Mouse (Mus musculus) induced T-regulatory cell, adult 2 months (primary cell): Measurements from ENCODE around the gene Aox4.

Experiments used
- DNase-seq: peaks from one replicate; pipeline ENCODE4 v3.0.0-alpha.2; 2012; ENCODE audit warnings: low read depth

Aox4 gene

DNA sequence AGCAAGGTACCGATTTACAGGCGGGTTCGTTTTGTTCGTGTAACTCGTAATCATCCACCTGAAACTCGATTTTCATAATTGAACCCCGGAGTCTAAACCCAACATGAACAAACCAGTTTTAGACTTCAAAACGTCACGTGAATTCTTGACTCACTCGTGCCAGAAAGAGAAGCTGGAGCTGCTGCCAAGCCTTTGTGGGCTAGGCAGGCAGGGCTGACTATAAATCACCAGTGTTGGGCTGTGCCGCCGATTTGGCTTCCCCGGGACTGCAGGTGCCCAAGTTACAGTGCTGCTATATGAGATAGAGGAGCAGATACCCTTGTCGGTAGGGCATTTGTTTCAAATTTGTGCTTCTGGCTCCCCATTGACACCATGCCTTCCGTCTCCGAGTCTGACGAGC lies at the start of gene Aox4:
Aox4 (plus strand) TSS at position 195 of the 400 bp plus-strand sequence.
- no peak for DNase-seq

DNA sequence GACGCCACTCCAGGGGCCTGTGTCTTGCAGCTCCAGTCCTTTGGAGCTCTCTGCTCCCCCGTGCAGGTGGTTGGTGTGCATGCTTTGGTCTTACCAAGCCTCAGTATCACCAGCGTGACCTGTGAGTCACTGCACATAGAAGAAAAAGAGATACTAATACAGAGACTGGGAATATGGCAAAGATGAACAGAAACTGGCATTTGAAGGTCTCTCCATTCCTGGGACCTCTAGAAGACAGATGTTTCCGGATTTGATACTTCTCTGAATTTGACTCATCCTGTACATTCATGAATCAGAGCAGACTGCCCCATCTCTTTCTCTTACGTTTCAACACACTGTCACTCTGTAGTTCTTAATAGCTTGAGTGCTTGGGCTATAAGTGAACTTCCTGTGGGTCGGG lies 40.3 kb upstream of the Aox4 start:
- no peak for DNase-seq

DNA sequence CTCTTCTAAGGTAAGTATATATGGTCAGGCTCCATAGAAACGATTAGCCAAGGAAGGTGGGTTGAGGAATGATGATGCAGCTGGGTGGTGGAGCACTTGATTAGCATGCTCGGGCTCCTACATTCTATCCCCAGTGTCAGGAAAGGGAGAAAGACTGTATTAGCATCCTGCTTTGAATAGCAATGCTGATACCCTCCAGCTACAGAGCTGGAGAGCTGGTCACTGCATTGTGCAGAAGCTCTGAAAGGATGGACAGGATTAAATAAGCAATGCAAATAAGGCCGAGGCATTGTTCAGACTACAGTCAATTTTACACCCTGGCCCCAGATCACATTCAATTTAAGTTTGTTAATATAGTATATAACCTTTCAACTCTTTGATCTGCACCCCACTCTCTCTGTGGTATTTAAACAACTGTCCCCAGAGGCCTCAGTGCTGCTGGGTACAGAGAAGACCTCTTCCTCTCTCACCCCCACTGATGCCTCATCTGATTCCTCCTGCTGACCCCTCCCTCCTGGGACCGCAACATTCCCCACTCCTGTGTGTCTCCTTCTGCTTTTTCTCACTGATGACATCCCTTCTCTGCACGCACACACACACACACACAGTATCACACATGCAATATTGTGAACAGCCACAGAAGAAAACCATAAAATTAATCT lies 21.6 kb upstream of the Aox4 start:
- no peak for DNase-seq

DNA sequence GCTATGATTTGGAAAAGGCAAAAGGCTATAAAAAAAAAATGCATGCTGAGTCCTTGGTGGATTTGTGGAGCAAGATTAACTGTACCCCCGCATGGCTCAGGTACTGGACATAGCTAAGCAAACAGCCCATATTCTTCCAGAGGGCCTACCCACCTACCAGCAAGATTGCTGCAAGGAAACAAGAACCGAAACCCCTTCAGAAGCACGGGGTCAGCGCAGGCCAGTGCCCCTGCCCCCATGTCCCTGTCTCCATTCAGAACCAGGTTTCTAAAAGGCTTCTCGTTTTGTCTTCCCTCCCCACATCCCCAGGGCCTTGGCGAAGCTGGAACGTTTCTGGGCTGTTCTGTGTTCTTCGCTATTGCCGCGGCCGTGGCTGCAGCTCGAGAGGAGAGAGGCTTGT lies 15.9 kb upstream of the Aox4 start:
- DNase-seq = no peak

DNA sequence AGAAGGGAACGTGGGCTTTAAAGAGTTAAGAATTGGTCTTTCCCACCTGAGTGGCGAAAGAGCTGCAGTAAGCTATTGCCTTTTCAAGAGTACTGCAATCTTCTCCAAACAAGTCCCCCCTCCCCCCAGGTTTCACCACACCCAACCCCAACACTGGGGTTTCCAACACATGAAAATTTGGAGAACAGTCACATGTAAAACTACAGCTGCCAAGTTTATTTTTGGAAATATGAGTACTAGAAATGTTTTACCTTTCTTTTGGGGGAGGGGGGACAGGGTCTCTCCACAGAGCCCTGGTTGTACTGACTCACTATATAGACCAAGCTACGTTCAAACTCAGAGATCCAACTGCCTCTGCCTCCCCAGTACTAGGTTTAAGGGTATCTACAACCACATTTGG lies 15.2 kb upstream of the Aox4 start:
- DNase-seq = no peak

DNA sequence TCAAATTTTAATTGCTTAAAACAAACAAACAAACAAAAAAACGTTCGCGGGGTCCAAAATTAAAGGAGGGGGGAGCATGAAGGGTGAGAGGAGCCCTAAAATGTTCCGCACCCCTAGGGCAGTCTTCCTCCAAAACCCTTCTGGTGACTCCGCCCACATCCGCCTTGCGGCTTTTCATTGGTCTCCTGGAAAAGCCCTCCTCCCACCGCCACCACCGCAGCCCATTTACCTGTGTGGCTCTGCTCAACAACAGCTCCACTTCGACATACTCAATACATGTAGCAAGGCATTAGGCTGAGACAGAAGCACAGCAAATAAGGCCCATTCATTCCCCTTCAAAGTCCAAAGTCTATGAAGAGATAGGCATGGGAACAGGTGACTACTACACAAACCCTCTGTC lies 14.7 kb upstream of the Aox4 start:
- DNase-seq = peak; percentile 73

DNA sequence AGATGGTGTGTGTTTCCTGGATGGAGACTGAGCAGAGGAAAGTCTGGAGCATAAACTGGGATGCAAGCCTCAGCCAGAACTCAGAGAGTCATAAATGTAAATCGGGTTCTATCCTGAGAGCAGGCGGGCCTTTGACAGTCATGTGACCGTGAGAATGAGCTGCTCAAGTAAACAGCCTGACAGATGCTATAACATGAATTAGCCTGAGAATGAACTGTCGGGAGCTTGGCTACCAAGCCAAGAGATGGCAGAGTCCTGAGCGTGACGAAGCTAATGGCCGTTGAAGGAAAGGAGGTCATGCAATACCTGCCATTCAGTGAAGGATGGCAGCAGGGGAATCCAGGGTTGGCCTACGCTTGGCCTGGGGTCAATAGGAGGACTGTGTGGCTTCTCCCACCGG lies 13.2 kb upstream of the Aox4 start:
- no peak for DNase-seq

DNA sequence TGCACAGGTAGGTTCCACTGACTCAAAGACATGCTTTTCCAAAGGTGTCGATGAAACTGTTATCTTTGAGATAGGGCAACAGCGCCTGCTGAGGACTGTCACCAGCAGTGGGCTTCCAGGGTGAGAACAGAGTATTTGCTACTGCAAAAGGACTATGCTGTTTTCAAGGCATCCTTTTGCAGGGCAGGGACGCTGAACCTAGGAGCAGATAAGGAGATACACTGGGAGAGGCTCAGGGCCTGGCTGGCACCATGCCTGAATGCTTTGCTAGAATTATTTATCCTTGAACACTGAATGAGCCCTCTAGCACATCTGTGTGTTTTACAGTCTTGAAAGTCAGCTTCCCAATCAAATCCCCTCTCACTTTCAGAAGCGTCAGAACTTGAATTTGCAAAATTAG lies 11.8 kb upstream of the Aox4 start:
- DNase-seq = no peak

DNA sequence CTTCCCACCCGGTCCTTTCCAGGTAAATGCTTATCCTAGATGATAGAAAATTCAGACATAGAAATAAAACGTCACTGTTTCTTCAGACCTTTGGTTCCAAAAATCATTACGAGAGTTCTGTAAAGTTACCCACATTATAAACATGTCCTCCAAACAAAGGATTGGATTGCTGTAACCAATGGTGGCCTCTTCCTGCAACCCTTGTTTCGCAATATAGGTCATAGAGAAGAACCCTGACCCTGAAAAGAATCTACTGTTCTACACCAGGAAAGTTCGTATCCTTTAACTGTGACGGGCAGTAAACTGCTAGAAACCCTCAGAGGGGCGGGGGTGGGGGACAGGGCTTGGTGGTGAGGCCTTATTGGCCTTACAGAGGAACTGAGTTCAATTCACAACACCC lies 2.6 kb downstream of the Aox4 start:
- DNase-seq = no peak

DNA sequence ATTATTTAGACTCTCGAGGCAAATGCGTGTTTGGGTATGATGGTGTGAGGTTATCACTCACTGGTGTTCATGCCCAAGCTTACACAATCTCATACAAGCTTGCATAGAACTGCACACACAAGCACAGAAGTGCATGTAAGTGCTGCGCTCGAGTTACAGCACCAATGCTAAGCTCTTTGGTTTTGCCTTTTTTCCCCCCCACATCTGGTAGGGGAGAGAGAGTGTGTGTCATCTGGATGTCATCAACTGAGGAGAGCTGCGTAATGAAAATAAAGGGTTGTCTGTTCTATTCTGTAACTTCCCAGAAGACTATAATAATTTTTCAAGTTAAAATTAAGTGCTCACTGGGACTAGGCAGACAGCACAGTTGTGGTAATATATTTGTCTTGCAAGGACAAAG lies 3.6 kb downstream of the Aox4 start:
- DNase-seq = no peak

DNA sequence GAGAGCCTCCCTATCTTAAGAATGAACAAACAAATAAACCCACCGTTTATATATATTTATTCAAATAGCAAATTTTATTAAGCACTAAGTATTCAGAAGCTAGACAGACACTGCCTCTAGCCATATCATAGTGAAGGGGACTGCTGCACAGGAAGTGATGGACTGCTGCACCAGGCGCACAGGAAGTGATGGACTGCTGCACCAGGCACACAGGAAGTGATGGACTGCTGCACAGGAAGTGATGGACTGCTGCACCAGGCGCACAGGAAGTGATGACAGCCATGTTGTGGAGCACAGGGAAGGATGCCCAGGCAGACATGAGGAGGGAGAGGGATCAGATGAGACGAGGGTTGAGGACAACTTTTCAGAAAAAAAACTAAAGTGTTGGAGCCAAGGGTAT lies 5.2 kb downstream of the Aox4 start:
- no peak for DNase-seq

DNA sequence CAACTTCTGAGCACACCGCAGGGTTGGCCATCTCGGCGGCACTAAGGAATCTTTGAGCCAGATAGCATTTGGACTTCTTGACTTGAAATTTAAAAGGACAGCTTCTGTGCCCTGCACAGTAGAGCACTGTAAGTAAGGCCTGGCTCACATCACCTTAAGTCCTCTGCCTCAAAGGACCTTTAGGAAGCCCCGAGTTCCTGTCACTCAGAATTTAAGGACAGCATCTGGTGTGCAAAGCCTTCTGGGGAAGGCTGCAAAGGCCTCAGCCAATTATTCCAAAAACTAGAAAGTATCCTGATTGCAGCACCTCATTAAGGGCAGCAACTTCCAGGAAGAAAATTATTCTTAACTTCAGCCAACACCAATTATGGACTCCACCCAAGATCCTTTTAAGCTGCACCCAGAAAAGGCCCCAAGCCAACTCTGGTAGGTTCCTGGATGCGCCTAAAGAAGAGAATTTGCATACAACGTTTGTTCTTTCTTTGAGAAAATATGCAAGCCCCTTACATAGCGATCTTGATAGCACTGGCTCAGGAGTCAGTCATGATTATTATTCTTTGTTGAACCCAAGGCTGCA lies 5.8 kb downstream of the Aox4 start:
- no peak for DNase-seq

DNA sequence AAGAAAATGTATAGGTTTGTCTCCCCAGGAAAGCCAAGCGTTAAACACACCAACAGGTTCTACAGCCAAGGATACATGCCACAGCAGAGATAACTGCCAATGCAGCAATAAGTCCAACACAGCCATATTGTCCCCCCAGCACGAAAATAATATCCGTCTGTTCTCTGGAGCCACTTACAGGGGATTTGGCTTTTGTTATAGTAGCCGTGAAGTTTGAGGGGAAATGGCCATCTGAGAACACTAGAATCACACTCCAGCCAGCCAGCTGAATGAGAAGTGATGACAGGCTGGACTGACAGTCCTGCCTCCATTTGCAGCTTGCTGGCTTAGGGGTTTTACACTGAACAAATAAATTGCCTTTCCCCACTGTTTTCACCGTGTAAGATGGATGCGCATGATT lies 10.9 kb downstream of the Aox4 start:
- DNase-seq = no peak

DNA sequence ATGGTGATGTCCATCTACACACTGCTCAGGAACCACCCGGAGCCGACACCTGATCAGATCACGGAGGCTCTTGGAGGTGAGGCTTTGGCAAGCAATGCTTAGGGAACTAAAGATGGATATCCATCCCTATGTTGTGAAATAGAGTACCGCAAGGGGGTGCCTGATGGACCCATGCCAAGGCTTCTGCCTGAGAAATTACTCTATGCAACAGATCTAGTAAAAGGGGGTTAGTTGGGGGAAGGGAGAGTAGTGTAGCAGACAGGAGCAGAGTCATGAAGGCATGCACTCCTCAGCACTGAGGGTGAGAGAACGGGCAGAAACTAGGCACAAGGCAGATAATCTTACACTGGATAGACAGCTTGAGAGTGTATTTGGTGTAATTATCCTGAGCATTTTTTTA lies 11.7 kb downstream of the Aox4 start:
- no peak for DNase-seq

DNA sequence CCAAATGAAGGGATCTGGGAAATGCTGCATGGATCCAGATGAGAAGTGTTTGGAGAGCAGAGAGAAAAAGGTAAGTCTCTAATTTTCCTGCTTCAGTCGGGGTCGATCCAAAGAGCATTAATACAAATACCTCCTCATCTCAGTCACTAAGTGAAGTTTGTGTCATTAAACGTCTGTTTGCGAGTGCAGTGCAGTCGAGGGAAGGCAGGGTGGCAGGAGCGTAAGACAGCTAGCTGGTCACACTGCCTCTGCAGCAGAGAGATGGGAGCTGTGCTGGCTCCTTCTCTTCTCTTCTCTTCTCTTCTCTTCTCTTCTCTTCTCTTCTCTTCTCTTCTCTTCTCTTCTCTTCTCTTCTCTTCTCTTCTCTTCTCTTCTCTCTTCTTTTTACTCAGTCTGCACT lies 17.9 kb downstream of the Aox4 start:
- no peak for DNase-seq

DNA sequence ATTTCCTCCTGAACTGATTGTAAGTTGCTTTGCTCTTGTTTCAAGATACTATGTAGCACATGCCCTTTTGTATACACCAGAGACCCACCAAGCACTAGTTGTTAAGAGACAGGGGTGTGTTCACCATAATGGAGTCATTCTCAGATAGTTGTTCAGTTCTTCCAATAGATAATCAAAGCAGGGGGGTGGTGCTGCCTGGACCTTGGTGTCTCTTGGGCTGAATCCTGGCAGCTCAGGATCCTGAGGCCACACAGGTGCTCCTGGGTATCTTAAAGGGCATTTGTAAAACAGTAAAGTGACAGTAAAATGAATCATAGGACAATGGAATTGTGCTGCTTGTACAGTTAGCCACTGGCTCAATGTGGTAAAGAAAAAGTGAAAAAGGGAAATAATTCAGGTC lies 18.7 kb downstream of the Aox4 start:
- no peak for DNase-seq

DNA sequence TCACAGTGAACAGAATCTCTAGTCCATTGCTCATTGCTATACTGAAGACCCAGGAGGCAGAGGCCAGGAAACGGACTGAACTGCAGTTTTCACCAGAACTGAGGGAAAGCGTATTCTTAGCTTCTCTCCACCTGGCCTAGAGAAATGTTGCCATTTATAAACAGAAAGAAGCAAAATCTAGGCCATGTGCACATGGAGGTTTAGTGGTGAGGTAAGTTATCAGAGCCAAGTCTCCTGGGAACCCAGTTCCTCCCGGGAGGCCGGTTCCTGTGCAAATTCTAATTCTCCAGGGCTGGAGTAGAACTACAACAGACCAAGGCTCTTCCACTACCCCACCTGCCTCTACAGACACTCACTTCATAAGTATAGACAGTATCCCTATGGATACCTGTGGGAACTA lies 19.6 kb downstream of the Aox4 start:
- no peak for DNase-seq

DNA sequence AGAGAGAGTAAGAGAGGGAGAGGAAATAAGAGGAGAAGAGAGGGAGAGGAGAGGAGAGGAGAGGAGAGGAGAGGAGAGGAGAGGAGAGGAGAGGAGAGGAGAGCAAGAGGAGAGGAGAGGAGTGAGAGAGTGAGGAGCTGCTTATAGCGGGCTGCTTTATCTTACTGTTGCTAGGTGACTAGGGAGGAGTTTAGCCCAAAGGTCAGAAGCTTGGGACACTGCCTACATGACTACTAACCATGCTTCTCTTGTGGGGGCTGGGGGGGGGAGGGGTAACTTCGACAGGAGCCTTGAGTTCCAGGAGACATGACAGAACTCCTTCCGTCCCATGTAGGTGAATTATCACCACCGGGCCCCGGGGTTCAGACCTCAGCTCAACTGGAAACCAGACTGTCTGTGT lies 20.3 kb downstream of the Aox4 start:
- DNase-seq = no peak

DNA sequence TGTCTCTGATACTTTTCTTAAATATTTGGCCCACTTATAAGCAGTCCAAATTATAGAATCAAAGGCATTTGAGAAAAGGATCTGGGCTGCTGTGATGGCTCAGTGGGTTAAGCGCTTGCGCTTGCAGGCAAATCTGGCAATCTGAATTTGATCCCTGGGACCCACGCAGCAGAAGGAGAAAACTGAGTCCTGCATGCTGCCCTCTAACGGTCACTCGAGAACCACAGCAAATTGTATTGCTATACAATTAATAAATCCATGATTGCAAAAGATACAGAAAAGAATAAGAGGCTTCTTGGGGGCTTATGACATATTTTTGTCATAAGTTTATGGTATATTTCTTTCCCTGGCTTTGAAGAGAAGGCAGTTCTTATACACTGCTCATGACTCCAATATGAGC lies 25.2 kb downstream of the Aox4 start:
- DNase-seq = peak; percentile 4

DNA sequence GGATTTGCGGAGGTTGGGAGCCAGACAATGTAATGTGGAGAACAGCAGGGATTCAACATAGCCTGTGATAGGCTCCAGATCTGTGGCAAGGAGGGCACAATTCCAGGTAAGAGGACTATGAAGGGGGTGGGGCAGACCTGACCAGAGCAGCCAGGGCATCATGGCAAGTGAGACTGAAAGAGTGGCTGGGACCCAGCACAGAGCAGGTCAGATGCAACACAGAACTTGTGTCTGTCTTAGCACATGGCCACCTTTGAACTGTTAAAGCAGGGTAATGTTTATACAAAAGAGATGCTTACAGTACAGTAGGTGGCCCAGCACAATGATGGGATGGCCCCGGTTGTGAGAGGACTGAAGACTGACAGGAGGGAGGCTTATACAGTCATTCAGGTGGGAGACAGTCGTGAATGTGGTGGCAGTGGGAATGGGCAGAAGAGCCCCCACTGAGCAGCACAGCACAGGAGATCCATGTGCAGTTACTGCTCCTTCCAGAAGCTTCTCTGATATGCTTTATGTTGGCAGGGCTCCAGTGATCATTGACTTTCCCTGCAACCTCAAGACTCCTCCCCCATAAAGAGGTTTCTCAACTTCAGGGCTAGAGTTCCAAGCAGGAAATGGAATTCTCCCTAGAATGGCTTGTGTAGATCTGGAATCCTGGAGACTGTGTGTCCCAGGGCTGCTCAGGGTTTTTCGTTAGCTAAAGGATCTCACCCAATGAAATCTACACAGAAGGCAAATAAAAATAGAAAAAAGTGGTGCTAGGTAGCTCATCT lies 27.5 kb downstream of the Aox4 start:
- no peak for DNase-seq

DNA sequence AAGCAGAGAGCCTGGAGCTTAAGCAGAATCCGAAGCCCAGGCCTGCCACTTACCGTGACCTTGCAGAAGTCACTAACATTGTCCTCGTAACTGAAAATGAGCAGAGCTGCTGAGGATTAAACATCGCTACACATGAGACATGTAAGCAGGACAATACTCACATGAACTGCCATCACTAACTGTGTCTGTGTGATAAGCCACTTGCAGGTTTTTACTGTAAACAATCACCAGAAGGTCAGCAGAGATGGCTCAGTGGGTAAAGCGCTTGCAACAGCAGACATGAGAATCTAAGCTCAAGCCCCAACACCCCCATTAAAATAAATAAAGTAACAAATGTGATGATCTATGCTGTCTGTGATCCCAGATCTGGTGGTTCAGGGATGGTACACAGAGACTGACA lies 28.2 kb downstream of the Aox4 start:
- no peak for DNase-seq

DNA sequence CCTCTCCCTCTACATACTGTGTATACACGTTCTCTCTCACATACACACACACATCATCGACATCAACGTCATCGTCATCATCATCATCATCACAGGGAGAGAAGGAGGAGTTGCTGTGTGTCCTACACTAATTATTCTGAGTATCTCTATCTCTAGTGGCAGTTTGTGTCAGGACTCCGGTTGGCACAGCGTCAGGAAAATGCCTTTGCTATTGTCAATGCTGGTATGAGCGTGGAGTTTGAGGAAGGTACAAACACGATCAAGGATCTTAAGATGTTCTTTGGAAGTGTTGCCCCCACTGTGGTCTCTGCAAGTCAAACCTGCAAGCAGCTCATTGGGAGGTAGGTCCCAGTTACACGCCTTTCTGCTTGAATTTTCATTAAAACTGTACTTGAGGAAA lies 28.8 kb downstream of the Aox4 start:
- DNase-seq = no peak

DNA sequence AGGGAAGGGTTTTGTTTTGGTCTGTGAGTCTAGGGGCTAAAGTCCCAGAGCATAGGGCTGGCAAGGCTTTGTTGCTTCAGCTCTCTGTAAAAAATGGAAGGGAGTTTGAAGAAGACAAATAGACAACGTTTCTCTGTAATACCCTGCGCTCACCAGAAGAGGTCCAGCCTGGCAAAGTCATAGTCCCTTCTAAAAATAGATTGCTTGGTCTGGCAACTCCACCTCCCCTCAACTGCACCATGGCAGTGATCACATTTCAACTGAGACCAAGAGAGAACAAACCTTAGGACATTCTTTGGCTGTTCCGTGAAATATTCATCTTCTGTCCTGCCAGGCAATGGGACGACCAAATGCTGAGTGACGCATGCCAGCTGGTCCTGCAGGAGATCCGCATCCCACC lies 30.1 kb downstream of the Aox4 start:
- peak; percentile 7 for DNase-seq

DNA sequence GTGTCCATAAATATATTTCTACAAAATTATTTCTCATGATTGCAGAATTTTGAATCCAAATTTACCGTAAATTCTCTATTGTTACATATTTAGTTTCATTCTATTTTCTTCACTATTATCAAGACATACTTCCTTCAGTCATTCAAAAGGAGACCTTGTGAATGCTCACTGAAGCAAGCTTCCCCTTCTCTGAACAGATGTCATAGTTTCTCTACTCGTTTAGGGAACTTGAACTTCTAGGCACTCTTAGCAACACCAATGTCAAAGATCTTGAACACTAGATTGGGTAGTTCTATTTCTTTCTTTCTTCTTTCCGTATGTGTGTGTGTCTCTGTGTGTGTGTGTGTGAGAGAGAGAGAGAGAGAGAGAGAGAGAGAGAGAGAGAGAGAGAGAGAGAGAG lies 34.3 kb downstream of the Aox4 start:
- no peak for DNase-seq
